Mouse (Mus musculus) embryo, embryonic 10.5 days (tissue): ENCODE results near the gene Ptpn11.

Source experiments
- DNase-seq: peaks from one replicate; pipeline ENCODE4 v3.0.0-alpha.2; 2015; ENCODE audit warnings: low spot score

The Ptpn11 gene

GRCm38 (mm10) chr5:121179077-121179857 lies 11.9 kb downstream of the Ptpn11 start:
- DNase-seq: no peak

- no peak for DNase-seq
These were observed 18.4 kb downstream of the Ptpn11 start for GRCm38 (mm10) chr5:121172835-121173234.

- DNase-seq: no peak
These were observed 21.6 kb downstream of the Ptpn11 start for GRCm38 (mm10) chr5:121169588-121169987.

DNA sequence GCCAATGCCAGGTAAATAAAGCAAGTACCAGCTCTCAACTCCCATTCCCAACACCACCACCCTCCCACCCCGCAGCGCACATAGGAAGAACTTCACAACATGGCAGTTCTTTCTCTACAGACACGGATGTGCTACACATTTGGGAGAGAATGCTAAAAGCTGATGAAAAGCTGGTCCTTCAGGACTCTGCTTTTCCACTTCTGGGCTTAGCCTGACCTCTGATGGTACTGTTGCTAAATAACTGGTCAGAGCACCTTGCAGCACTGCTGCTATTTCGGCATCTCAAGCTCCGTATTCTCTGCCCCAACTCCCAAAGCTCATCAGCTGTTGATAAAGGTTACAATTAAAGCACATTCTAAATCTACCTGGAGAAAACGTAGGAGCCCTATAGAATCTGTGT lies 24.3 kb downstream of the Ptpn11 start:
- no peak for DNase-seq

DNA sequence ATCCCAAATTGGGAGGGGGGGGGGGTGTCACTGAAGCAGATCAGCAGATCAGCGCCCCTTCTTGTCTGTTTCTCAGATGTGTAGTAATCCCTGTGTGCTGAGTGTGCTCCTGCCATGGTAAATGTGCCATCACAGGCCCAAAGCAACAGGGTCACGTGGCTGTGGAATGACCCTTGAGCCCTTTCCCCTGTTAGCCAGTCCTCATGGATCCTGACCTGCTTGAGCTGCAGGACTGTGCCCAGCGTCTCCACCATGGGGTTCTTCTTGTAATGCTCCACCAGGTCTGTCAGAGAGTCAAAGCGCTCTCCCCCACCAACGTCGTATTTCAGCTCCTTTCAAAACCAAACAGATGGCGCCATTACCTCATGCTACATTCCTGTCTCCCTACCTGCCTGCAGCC lies 28.3 kb downstream of the Ptpn11 start:
- DNase-seq: no peak

DNA sequence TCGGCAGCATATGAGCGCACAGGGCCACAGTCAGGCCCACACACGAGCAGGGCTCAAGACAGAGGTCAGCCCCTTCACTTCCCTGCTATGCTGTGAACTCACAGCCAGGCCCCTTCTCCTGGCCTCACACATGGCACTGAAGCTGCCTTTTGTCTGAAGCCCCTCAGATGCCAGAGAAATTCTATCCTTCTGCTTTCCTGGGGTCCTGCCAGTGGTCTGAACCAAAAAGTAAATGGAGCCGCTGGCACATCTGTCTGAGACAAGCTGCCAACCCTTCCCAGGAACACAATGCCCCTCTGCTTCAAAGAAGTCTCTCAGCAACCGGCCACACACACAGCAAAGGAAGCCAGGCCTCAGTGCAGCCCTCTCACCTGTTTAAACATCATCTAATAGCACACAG lies 28.9 kb downstream of the Ptpn11 start:
- no peak for DNase-seq

GRCm38 (mm10) chr5:121158966-121159365 lies 32.2 kb downstream of the Ptpn11 start:
- no peak for DNase-seq

GRCm38 (mm10) chr5:121157489-121157888 lies 33.7 kb downstream of the Ptpn11 start:
- DNase-seq: no peak

- no peak for DNase-seq
These were observed 34.2 kb downstream of the Ptpn11 start for GRCm38 (mm10) chr5:121157017-121157416.

- no peak for DNase-seq
These were observed 35.1 kb downstream of the Ptpn11 start for GRCm38 (mm10) chr5:121156121-121156520.

GRCm38 (mm10) chr5:121150684-121151083 lies 40.5 kb downstream of the Ptpn11 start:
- no peak for DNase-seq

GRCm38 (mm10) chr5:121149246-121149645 lies 42.0 kb downstream of the Ptpn11 start:
- DNase-seq: no peak

- DNase-seq: no peak
These were observed 44.9 kb downstream of the Ptpn11 start for GRCm38 (mm10) chr5:121146275-121146674.

GRCm38 (mm10) chr5:121145609-121146008 lies 45.6 kb downstream of the Ptpn11 start:
- no peak for DNase-seq

DNA sequence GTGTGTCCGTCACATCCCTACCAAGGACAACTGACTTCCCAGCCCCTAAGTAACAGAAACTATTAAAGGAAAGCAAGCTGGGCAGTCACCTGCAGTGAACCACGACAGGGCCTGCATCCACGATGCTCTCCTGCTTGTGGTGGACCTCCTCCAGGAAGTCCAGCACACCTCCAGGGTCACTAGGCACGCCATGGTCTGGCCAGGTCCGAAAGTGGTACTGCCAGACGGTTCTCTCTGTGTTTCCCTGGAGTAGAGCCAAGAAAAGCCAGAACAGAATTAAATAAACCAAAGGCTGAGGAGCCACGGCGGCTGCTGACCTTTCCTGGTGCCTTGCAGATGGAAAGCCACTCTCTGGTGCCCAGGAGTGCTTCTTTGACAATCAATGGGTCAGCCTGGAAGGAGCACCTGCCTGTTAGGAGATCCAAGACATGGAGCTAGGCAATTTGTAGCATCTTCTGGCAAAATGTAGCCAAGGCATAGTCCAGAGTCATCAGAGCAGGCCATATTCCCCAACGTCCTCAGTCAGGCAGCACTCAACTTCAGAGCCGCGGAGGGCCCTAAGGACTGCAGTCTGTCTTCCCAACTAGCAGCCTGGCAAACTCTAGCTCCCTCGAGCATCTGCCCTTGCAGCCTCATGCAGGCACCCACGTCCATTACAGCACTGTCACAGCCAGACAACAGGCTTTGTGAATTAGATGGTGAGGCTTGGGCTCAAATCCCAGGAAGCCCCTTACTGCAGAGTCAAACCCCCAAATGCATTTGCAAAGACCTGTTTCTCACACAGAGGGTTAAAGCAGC lies 46.6 kb downstream of the Ptpn11 start:
- DNase-seq: no peak

DNA sequence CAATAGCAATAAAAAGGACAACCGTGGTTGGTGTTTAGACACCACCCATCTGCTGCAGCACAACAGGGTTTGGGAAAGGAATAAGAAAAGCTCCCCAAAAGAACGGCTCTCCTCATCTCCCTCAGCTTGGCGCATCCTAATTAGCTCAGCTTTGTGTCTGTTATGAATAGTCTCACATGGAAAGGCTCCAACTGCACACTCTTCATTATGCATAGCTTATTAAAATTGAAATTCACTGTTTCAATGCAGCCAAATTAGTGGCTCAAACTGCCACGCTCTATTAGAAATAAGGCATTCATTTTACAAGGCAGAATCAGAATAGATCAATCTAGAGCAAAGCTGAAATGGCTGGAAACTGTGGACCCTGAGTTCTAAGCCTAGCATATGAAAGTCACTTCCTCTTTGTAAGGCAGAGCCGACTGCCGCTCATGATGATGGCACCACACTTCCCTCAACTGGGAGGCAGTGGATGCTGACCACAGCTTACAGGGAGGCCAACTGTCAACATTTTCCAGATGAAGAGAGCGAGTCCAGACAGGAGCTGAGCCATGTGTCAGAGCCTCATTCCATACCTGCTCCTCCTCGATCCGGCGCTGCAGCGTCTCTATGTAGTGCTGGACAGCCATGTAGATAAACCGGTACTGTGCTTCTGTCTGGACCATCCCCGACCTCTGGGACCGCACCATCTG lies 48.6 kb downstream of the Ptpn11 start:
- no peak for DNase-seq

DNA sequence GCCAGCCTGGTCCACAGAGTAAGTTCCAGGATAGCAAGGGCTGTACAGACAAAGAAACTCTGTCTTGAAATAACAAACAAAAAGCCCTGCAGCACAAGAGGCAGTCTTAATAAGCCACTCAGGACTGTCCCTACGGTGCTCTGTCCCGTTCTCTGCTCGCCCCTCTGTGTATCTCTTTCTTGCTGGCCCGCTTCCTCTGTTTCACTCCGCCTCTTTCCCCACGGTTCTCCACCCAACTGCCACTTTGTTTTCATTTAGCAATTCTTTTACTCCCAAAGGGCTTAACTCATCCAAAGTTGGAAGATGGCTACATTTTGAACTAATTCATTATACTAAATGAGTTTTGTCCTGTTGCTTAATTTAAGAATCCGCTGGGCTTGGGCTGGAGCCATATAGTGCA lies 50.9 kb downstream of the Ptpn11 start:
- no peak for DNase-seq

GRCm38 (mm10) chr5:121137125-121137524 lies 54.1 kb downstream of the Ptpn11 start:
- DNase-seq: no peak

DNA sequence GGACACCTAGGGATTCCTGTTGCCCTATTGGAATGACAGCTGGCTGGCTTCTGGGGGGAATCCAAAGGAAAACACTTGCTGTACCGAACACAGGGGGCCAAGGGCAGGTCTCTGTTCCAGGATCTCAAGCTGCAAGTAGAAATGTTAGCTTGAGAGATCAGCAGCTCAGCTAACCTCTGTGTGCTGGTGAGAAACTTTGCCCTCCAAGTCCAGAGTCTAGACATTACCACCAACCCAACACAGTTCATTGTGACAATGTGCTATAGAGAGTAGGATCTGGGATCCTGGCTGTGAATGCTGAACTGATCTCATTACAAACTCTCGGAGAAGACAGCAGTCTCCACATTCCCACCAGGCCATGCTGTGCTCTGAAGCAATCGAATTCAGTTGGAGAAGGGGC lies 59.4 kb downstream of the Ptpn11 start:
- no peak for DNase-seq

GRCm38 (mm10) chr5:121129254-121129653 lies 61.9 kb downstream of the Ptpn11 start:
- no peak for DNase-seq

DNA sequence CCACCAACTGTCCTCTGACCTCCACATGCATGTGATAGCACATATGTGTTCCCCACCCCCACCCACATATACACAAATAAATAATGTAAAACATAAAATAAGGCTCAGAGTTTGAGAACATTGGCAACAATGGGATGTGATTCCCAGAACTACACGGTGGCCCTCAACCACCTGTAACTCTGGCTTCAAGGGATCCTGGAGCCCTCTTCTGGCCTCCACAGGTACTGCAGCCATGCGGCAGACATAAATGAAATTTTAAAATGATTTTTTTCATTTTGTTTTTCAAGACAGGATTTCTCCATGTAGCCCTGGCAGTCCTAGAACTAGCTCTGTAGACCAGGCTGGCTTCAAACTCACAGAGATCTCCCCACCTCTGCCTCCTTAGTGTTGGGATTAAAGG lies 65.1 kb downstream of the Ptpn11 start:
- DNase-seq: peak; percentile 29

DNA sequence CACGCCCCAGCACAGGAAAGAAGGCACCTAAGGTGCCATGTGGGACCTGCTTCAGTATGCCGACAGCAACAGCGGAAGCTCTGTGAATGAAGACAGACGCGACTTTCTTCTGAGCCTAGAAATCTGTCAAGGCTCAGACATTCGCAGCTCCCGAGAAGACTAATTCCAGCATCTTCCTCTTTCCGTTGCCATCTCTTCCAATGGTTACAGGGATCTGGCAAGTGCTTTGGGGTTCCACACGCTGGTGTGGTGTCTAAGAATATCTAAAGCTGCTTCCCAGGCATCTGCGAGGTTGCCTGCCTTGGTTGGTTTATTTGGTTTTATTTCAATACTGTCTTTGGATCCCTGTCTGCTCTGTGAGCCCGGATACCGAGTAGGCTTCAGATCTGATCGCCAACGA lies 65.6 kb downstream of the Ptpn11 start:
- no peak for DNase-seq
